Mouse (Mus musculus) NIH3T3 (cell line): ENCODE data around the gene Sgsm3.
A peak's percentile ranks its signal among the peaks of the same experiment; 100 is the strongest.

Experiments
- DNase-seq: peaks from one replicate; pipeline ENCODE4 v3.0.0-alpha.2; 2012; ENCODE audit warnings: low read depth

The Sgsm3 gene

GRCm38 (mm10) chr15:81027378-81028173 is 50.0 kb downstream of the Sgsm3 start:
- DNase-seq, result peak; percentile 93

- DNase-seq, result no peak
Observed at GRCm38 (mm10) chr15:81030891-81031425, 53.4 kb downstream of the Sgsm3 start.

- no peak for DNase-seq
Observed at GRCm38 (mm10) chr15:81031611-81032010, 54.0 kb downstream of the Sgsm3 start.

- DNase-seq, result peak; percentile 61
Observed at GRCm38 (mm10) chr15:81032941-81033629, 55.5 kb downstream of the Sgsm3 start.

- DNase-seq, result no peak
Observed at GRCm38 (mm10) chr15:81034119-81034518, 56.6 kb downstream of the Sgsm3 start.

- DNase-seq, result no peak
Observed at GRCm38 (mm10) chr15:81035417-81036162, 58.0 kb downstream of the Sgsm3 start.

GRCm38 (mm10) chr15:81038419-81038818 is 60.9 kb downstream of the Sgsm3 start:
- DNase-seq, result no peak

GRCm38 (mm10) chr15:81041767-81042166 is 64.2 kb downstream of the Sgsm3 start:
- no peak for DNase-seq

GRCm38 (mm10) chr15:81042276-81042931 is 64.8 kb downstream of the Sgsm3 start:
- peak; percentile 52 for DNase-seq

GRCm38 (mm10) chr15:81044446-81044845 is 66.9 kb downstream of the Sgsm3 start:
- no peak for DNase-seq

GRCm38 (mm10) chr15:81045336-81045735 is 67.8 kb downstream of the Sgsm3 start:
- no peak for DNase-seq

- no peak for DNase-seq
Observed at GRCm38 (mm10) chr15:81046061-81046460, 68.5 kb downstream of the Sgsm3 start.

- no peak for DNase-seq
Observed at GRCm38 (mm10) chr15:81047497-81047896, 69.9 kb downstream of the Sgsm3 start.

GRCm38 (mm10) chr15:81049401-81050053 is 72.0 kb downstream of the Sgsm3 start:
- DNase-seq, result peak; percentile 65

- DNase-seq, result no peak
Observed at GRCm38 (mm10) chr15:81050488-81050887, 72.9 kb downstream of the Sgsm3 start.

- no peak for DNase-seq
Observed at GRCm38 (mm10) chr15:81052491-81052890, 74.9 kb downstream of the Sgsm3 start.

GRCm38 (mm10) chr15:81055488-81055887 is 77.9 kb downstream of the Sgsm3 start:
- no peak for DNase-seq

- DNase-seq, result no peak
Observed at GRCm38 (mm10) chr15:81057736-81058135, 80.2 kb downstream of the Sgsm3 start.

- DNase-seq, result no peak
Observed at GRCm38 (mm10) chr15:81060975-81061374, 83.4 kb downstream of the Sgsm3 start.
